Mouse (Mus musculus): ENCODE results near the gene Spryd3. TPM values are rescaled to one million over a fixed set of nuclear protein-coding genes. Genes with fewer than 3 reads are reported as not detected.

The Spryd3 gene
- polyA plus RNA-seq, 1 experiment = 46.6 TPM

- TF ChIP-seq POLR2A (IDR thresholded peaks at IDR 0.05; ENCODE audit: control insufficient read depth, low read depth, low read length) = no peak
- no peak for TF ChIP-seq CTCF (IDR thresholded peaks at IDR 0.05; ENCODE audit: control insufficient read depth, insufficient read depth, insufficient replicate concordance, low read depth, low read length)
Measured at GRCm38 (mm10) chr15:102111495-102111829, 24.6 kb downstream of the Spryd3 start.

GRCm38 (mm10) chr15:102110701-102111494 is 25.1 kb downstream of the Spryd3 start:
- Histone ChIP-seq H3K4me3 (ENCODE audit: control insufficient read depth, low read depth, low read length) (no peak overlapping the region), H3K27me3 (ENCODE audit: control insufficient read depth, insufficient read depth, low read length) (no peaks in the 10 kb centered on the region), H3K27ac (ENCODE audit: control insufficient read depth, insufficient read depth, low read depth, low read length) (no peak overlapping the region), H3K36me3 (ENCODE audit: control insufficient read depth, insufficient read depth, low read length) (no peaks in the 10 kb centered on the region), H3K4me1 (ENCODE audit: control insufficient read depth, insufficient read depth, low read length) (peaks cover 10% of the 10 kb centered on the region)
- no peak for TF ChIP-seq POLR2A (IDR thresholded peaks at IDR 0.05; ENCODE audit: control insufficient read depth, low read depth, low read length)
- no peak for TF ChIP-seq CTCF (IDR thresholded peaks at IDR 0.05; ENCODE audit: control insufficient read depth, insufficient read depth, insufficient replicate concordance, low read depth, low read length)

More at GRCm38 (mm10) chr15:102111495-102111829, 24.6 kb downstream of the Spryd3 start:
- Histone ChIP-seq H3K27ac (ENCODE audit: control insufficient read depth, insufficient read depth, low read depth, low read length) (no peak overlapping the region), H3K27me3 (ENCODE audit: control insufficient read depth, insufficient read depth, low read length) (no peaks in the 10 kb centered on the region), H3K4me1 (ENCODE audit: control insufficient read depth, insufficient read depth, low read length) (peaks cover 9% of the 10 kb centered on the region), H3K36me3 (ENCODE audit: control insufficient read depth, insufficient read depth, low read length) (no peaks in the 10 kb centered on the region), H3K4me3 (ENCODE audit: control insufficient read depth, low read depth, low read length) (no peak overlapping the region)

- H3K36me3 ChIP-seq (ENCODE audit: control insufficient read depth, insufficient read depth, low read length) = no peaks in the 10 kb centered on the region
Measured at GRCm38 (mm10) chr15:102110271-102110670, 25.8 kb downstream of the Spryd3 start.

GRCm38 (mm10) chr15:102108651-102109525 is 27.1 kb downstream of the Spryd3 start:
- Histone ChIP-seq H3K4me1 (ENCODE audit: control insufficient read depth, insufficient read depth, low read length) (peaks cover 10% of the 10 kb centered on the region), H3K4me3 (ENCODE audit: control insufficient read depth, low read depth, low read length) (no peak overlapping the region), H3K36me3 (ENCODE audit: control insufficient read depth, insufficient read depth, low read length) (no peaks in the 10 kb centered on the region), H3K27me3 (ENCODE audit: control insufficient read depth, insufficient read depth, low read length) (no peaks in the 10 kb centered on the region), H3K27ac (ENCODE audit: control insufficient read depth, insufficient read depth, low read depth, low read length) (no peak overlapping the region)
- TF ChIP-seq CTCF (IDR thresholded peaks at IDR 0.05; ENCODE audit: control insufficient read depth, insufficient read depth, insufficient replicate concordance, low read depth, low read length) (peak; percentile 62; the same call in 1 of the 2 replicates), POLR2A (IDR thresholded peaks at IDR 0.05; ENCODE audit: control insufficient read depth, low read depth, low read length) (no peak)

More at GRCm38 (mm10) chr15:102110271-102110670, 25.8 kb downstream of the Spryd3 start:
- TF ChIP-seq POLR2A (IDR thresholded peaks at IDR 0.05; ENCODE audit: control insufficient read depth, low read depth, low read length) (no peak), CTCF (IDR thresholded peaks at IDR 0.05; ENCODE audit: control insufficient read depth, insufficient read depth, insufficient replicate concordance, low read depth, low read length) (no peak)
- H3K4me3 ChIP-seq (ENCODE audit: control insufficient read depth, low read depth, low read length) = no peak overlapping the region
- peaks cover 10% of the 10 kb centered on the region for H3K4me1 ChIP-seq (ENCODE audit: control insufficient read depth, insufficient read depth, low read length)
- H3K27me3 ChIP-seq (ENCODE audit: control insufficient read depth, insufficient read depth, low read length) = no peaks in the 10 kb centered on the region
- H3K27ac ChIP-seq (ENCODE audit: control insufficient read depth, insufficient read depth, low read depth, low read length) = no peak overlapping the region

GRCm38 (mm10) chr15:102107689-102108573 is 28.1 kb downstream of the Spryd3 start:
- no peak overlapping the region for H3K4me3 ChIP-seq (ENCODE audit: control insufficient read depth, low read depth, low read length)
- no peak overlapping the region for H3K27ac ChIP-seq (ENCODE audit: control insufficient read depth, insufficient read depth, low read depth, low read length)
- no peaks in the 10 kb centered on the region for H3K36me3 ChIP-seq (ENCODE audit: control insufficient read depth, insufficient read depth, low read length)
- TF ChIP-seq CTCF (IDR thresholded peaks at IDR 0.05; ENCODE audit: control insufficient read depth, insufficient read depth, insufficient replicate concordance, low read depth, low read length) = peak; percentile 56; the same call in 1 of the 2 replicates
- TF ChIP-seq POLR2A (IDR thresholded peaks at IDR 0.05; ENCODE audit: control insufficient read depth, low read depth, low read length) = no peak
- peaks cover 10% of the 10 kb centered on the region for H3K4me1 ChIP-seq (ENCODE audit: control insufficient read depth, insufficient read depth, low read length)
- H3K27me3 ChIP-seq (ENCODE audit: control insufficient read depth, insufficient read depth, low read length) = no peaks in the 10 kb centered on the region

- no peak overlapping the region for H3K27ac ChIP-seq (ENCODE audit: control insufficient read depth, insufficient read depth, low read depth, low read length)
- H3K36me3 ChIP-seq (ENCODE audit: control insufficient read depth, insufficient read depth, low read length) = no peaks in the 10 kb centered on the region
- peaks cover 12% of the 10 kb centered on the region for H3K4me1 ChIP-seq (ENCODE audit: control insufficient read depth, insufficient read depth, low read length)
- TF ChIP-seq POLR2A (IDR thresholded peaks at IDR 0.05; ENCODE audit: control insufficient read depth, low read depth, low read length) (no peak), CTCF (IDR thresholded peaks at IDR 0.05; ENCODE audit: control insufficient read depth, insufficient read depth, insufficient replicate concordance, low read depth, low read length) (no peak)
- no peaks in the 10 kb centered on the region for H3K27me3 ChIP-seq (ENCODE audit: control insufficient read depth, insufficient read depth, low read length)
- H3K4me3 ChIP-seq (ENCODE audit: control insufficient read depth, low read depth, low read length) = peak overlapping the region; percentile 39
Measured at GRCm38 (mm10) chr15:102106754-102107456, 29.1 kb downstream of the Spryd3 start.
